Mouse (Mus musculus) lung, adult 2 months (tissue): ENCODE results near the gene Alcam. TPM values are rescaled to one million over a fixed set of nuclear protein-coding genes. Genes with fewer than 3 reads are reported as not detected.
A peak's percentile ranks its signal among the peaks of the same experiment; 100 is the strongest.

Source experiments
- DNase-seq: peaks from one replicate; pipeline ENCODE4 v3.0.0; 2022
- H3K4me1 ChIP-seq: fragments of 200-500 bp; 2 replicates; pipeline ENCODE4 v1.6.1; 2011; ENCODE audit warnings: low read length; ENCODE audit not compliant: control insufficient read depth, insufficient read depth
- H3K4me3 ChIP-seq: fragments of 200-500 bp; replicated peaks from 2 replicates; pipeline ENCODE3; 2011; ENCODE audit warnings: low read depth, mild to moderate bottlenecking, control low read depth, low read length; ENCODE audit errors: extremely low read depth
- CTCF ChIP-seq: fragments of 200-500 bp; IDR thresholded peaks from 2 replicates; pipeline ENCODE4 v1.5.1; 2011; ENCODE audit warnings: mild to moderate bottlenecking, low read length, control low read depth; ENCODE audit not compliant: insufficient read depth
- POLR2A ChIP-seq: fragments of 200-500 bp; IDR thresholded peaks from 2 replicates; pipeline ENCODE4 v1.6.1; 2011; ENCODE audit warnings: low read depth, mild to moderate bottlenecking, control low read depth, low read length, borderline replicate concordance; ENCODE audit errors: extremely low read depth
- WGBS: fragments of 180-500 bp; shearing (Covaris S2); methylation state at CpG from one replicate; pipeline ENCODE4 v1.1.7; 2018; 5-methylcytosine and 5-hydroxymethylcytosine counted together
- polyA plus RNA-seq: library from polyadenylated mRNA; depleted of rRNA; stranded (reverse); fragments of >200 nt; gene quantifications from 2 replicates; pipeline ENCODE4 v1.2.3, GENCODE M21; 2012

Alcam gene
- polyA plus RNA-seq, 1 experiment: 82.2 TPM

DNA sequence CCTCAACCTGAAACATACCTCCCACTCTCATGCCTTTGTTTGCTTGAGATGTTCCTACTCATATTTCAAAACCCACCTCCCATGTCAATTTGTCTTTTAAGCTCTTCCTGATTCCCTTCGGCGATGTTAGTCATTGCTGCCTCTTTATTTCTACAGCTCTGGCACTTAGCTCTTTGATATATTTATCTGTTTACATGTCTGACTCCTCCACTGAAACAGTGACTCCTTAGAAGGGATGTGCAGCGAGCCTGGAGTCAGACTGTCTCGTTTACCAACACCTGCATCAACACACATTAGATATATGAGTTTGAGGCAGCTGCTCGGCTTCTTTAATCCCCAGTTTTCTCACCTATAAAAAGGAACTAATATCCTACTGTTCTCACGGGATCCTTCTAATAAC is 12.9 kb upstream of the Alcam start:
- Histone ChIP-seq H3K4me1 (no peaks in the 10 kb centered on the region), H3K4me3 (no peak overlapping the region)
- 64% methylated on average over 6 of the region's 6 CpGs for WGBS
- TF ChIP-seq CTCF (no peak), POLR2A (no peak)
- no peak for DNase-seq

DNA sequence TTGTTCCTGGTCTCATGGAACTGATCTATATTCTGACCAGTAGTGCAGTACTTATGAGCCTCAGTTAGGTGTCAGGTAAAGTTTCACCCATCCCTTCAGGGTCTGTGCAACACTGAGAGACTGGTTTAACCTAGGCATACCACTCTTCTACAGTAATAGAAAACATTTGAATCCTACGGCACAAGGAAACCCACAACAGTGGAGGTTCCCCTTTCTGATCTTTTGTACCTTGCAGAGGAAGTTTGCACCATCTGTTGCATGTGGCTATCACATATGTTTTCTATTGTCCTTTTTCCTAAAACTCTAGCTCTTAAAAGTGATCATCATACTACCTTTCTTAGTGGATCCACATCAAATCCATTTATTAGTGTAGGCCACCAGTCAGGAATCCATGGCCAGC is 10.7 kb upstream of the Alcam start:
- Histone ChIP-seq H3K4me1 (no peaks in the 10 kb centered on the region), H3K4me3 (no peak overlapping the region)
- 81% methylated on average over 1 of the region's 1 CpGs for WGBS
- DNase-seq: no peak
- TF ChIP-seq POLR2A: no peak
- no peak for TF ChIP-seq CTCF

DNA sequence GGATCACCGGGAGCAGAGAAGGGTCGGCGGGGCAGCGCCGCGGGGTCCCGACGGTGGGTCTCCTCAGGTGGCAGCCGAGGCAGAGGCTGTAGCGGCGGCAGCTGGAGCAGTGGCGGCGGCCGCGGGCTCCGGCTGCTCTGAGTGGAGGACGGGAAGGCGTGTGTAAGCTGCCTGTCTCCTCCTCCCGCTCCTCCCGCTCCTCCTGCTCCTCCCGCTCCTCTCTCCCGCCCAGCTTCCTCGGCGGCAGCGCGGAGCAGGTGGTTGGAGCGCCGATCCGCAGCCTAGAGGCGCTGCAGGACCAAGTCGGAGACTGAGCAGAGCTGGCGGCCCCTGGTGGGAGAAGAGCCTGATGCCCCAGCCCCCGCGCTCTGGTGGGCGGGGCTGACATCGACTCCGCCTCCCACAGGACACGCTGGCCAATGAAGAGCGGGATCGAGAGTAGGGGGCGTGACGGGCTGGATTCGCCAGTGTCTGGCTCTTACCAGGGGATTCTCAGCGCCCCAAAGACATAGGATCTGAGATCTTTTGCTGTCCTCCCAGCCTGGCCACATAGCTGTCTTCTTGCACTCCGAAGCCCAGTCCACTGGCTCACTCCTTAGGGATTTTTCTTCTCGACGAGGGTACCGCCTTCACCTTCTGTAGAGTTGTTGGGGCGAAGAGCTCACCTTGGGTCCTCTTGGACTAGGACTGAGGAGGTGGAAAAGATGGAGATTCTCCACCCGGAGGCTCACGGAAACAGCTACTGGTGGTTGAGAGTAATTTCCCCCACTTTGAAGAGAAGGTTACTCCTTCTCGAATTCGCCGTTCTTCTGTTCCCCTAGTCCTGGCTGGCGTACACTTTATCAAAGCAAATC is 785 bp downstream of the Alcam start:
- DNase-seq: peak; percentile 94
- WGBS: under 1% methylated on average over 55 of the region's 55 CpGs
- H3K4me1 ChIP-seq: peaks cover 2% of the 10 kb centered on the region; the same call in 1 of the 2 replicates
- H3K4me3 ChIP-seq: peak overlapping the region; percentile 93
- peak; percentile 39; the same call in 1 of the 2 replicates for TF ChIP-seq CTCF
- peak; percentile 57; the same call in 1 of the 2 replicates for TF ChIP-seq POLR2A

DNA sequence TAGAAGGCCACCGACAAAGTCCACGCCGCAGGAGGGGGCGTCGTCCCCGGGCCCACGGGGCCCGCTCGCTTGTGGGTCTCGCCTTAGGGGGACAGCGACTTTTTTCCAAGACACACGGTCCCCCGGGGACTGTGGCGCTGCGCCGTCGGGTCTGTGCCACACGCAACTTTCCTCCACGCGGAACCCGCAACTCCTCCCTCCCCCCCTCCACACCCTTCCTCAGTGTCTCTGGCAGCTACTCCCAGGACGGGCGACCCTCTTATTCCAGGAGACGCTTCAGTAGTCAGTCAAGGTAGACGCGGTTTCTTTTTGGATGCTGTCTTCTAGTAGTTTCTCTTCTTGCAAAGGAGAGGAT is 1.4 kb downstream of the Alcam start:
- 1% methylated on average over 26 of the region's 26 CpGs for WGBS
- Histone ChIP-seq H3K4me1 (peaks cover 2% of the 10 kb centered on the region; the same call in 1 of the 2 replicates), H3K4me3 (peak overlapping the region; percentile 93)
- DNase-seq: no peak
- TF ChIP-seq POLR2A (no peak), CTCF (no peak)

DNA sequence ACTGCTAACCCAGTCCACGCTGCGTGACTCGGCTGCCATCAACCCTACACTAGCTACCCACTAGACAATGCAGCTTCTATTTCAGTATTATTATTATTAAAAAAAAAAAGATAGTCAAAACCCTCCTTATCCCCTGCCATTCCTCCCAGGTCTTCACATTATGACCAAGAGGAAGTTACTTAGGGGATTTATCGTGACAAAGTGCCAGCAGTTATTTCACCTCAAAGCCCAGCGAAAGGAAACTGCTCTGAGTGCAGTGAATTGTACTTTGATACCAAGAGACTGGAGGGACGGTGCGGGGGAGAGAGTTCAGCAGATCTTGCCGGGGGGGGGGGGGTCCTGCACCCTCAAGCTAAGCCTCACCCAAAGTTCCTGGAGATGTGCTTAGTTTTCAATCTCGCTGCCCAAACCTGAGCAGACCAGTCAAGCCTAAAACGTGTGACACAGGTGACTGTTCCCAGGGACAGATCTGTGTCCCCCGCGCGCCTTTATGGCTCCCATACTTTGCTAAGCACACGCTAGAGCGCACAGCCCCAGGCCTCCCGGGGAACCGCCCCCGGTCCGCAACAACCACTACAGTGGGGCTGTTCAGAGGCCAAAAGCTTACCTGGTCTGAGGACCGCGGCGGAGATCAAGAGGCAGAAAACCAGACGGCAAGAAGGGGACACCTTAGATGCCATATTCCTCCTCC is 1.9 kb downstream of the Alcam start:
- WGBS: 1% methylated on average over 23 of the region's 23 CpGs
- TF ChIP-seq POLR2A (no peak), CTCF (no peak)
- peak; percentile 54 for DNase-seq
- H3K4me3 ChIP-seq: peak overlapping the region; percentile 93
- peaks cover 2% of the 10 kb centered on the region; the same call in 1 of the 2 replicates for H3K4me1 ChIP-seq

DNA sequence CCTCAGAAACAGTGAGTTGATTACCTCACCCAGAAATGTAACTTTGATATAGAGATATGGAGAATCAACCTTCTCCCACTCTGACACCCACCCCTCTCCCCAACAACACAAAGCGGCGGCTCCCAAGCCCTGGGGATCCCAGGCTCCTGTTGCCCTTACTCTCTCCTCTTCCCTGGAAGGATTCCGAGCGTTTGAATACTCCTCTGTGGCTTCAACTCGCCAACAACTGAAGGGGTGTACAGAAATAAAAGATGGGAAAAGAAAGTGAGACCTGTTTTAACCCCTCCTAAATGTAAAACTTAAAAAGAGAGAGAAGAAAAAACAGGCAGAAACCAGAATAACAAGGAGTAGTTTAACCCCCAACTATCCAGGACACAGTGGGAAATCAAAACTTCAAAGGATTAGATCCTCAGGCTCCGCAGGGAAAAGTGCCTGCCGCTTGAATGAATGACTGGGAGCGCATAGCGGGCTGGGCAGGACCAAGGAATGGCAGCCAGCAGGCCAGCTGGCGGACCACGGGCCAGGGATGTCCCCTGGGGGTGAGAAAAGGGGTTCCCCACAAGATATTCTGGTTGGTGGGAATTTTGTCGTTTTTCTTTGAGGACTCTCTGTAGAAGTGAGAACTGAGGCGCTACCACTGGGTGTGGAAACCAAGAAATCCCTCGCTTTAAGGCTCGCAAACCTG is 2.6 kb downstream of the Alcam start:
- WGBS: 1% methylated on average over 15 of the region's 15 CpGs
- Histone ChIP-seq H3K4me1 (peaks cover 2% of the 10 kb centered on the region; the same call in 1 of the 2 replicates), H3K4me3 (peak overlapping the region; percentile 88)
- peak; percentile 57 for DNase-seq
- TF ChIP-seq CTCF: no peak
- no peak for TF ChIP-seq POLR2A

DNA sequence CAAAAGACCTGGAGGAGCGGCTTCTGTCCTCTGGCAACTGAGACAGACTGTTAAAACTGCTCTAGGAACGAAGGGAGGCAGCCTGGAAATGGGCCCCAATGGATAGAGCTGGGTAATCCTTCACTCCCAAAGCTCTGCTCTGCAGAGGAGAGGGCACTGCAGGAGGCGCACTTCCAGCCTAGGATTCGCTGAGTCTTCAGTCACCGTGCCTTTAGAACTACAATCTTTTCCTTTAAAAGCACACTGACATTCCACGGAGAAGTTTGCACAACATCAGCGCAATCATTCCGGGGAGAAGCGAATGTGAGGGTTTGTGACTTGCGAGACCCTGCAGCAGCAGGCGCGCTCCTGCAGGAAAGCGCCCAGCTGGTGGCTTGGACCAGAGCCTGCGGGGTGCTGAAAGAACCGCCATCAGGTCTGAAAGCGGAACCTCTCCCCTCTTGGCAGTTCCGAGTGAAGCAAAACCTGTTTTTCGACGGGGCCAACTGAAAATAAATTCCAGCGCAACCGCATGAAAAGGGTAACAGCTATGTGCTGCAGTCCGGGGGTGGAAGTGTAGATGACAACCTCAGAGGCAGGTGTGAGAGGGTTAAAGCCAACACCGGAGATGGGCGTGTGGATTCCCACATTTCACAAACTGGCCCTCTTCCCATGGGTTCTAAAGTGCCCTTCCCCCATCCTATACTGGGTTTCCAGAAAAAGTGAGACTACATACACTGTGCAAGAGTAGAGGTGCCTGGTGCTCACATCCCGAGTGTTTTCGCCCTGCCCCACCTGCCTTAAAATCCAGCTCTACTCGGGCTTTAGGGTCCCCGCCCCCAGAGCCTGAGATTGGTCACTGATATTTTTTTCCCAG is 3.4 kb downstream of the Alcam start:
- Histone ChIP-seq H3K4me3 (peak overlapping the region; percentile 88), H3K4me1 (peaks cover 2% of the 10 kb centered on the region)
- TF ChIP-seq CTCF: 0 out of 2 replicates have a peak, but pooled peaks have one; percentile 15
- 0 out of 2 replicates have a peak, but pooled peaks have one; percentile 26 for TF ChIP-seq POLR2A
- WGBS: under 1% methylated on average over 28 of the region's 28 CpGs
- DNase-seq: peak; percentile 72

DNA sequence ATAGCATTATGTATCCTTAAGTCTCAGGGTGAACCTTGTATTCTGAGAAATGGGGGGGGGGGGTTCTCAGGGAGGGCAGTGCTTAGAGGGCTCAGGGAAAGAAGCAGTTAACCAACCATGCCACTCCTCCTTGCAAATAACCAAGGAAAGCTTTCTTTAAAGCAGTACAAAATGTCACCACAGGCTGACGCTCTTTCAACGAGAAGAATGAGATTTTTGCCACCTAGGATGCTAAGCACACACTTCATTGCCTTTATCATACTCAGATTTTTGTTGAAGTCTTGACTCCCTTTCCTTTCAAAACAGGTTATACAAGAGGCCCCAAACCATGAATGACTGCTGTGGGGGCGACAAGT is 4.0 kb downstream of the Alcam start:
- DNase-seq: no peak
- peaks cover 2% of the 10 kb centered on the region for H3K4me1 ChIP-seq
- no peak for TF ChIP-seq CTCF
- TF ChIP-seq POLR2A: no peak
- peak overlapping the region; percentile 88 for H3K4me3 ChIP-seq
- 14% methylated on average over 3 of the region's 3 CpGs for WGBS
